ENCODE assay signal across 23 mouse cellular contexts in genomic region chr8:8770397-8770796, GRCm38 (mm10).
DNase-seq lines count a peak whose midpoint lies in the region; ATAC-seq and TF ChIP-seq lines count a peak whose summit lies in the region.
"Had no signal": no experiment of that assay in that cellular context is flagged by ENCODE, and none has a peak within 500 bp of the region (broad histone marks: within the 10 kb centered on the region; RNA-seq: fewer than 3 reads in every experiment).

No protein-coding gene starts in this region.

- H3K27ac ChIP-seq in kidney, embryonic 15.5 days = no peak overlapping the region
- H3K27ac ChIP-seq: embryonic facial prominence, embryonic 10.5 days; forebrain, embryonic 15.5 days; heart, embryonic 10.5 days; hindbrain, postnatal 0 days; neural tube, embryonic 13.5 days; stomach, postnatal 0 days had no signal

- no peak for TF ChIP-seq POLR2A in lung, adult 2 months (IDR thresholded peaks at IDR 0.05; ENCODE audit: borderline replicate concordance, extremely low read depth, low read depth, low read length)

- no peaks in the 10 kb centered on the region for H3K9me3 ChIP-seq in kidney, embryonic 15.5 days (replicated peaks)
- H3K9me3 ChIP-seq: embryonic facial prominence, embryonic 10.5 days; forebrain, embryonic 15.5 days; heart, embryonic 10.5 days; neural tube, embryonic 13.5 days had no signal

- TF ChIP-seq CTCF in lung, adult 2 months (IDR thresholded peaks at IDR 0.05; ENCODE audit: insufficient read depth, low read length) = no peak

- H3K4me1 ChIP-seq in kidney, embryonic 15.5 days = peaks cover 6% of the 10 kb centered on the region; the same call in 1 of the 2 replicates
- no peaks in the 10 kb centered on the region; the same call in 1 of the 2 replicates for H3K4me1 ChIP-seq in lung, adult 2 months (ENCODE audit: control insufficient read depth, insufficient read depth, low read length)
- H3K4me1 ChIP-seq: forebrain, embryonic 15.5 days; neural tube, embryonic 13.5 days had no signal

- no peak overlapping the region for H3K9ac ChIP-seq in kidney, embryonic 15.5 days
- H3K9ac ChIP-seq: forebrain, embryonic 15.5 days; neural tube, embryonic 13.5 days had no signal

- no peaks in the 10 kb centered on the region for H3K36me3 ChIP-seq in kidney, embryonic 15.5 days
- H3K36me3 ChIP-seq: embryonic facial prominence, embryonic 10.5 days; forebrain, embryonic 15.5 days; heart, embryonic 10.5 days; neural tube, embryonic 13.5 days had no signal

- no peak overlapping the region for H3K4me3 ChIP-seq in kidney, embryonic 15.5 days (replicated peaks)
- no peak overlapping the region for H3K4me3 ChIP-seq in lung, adult 2 months (replicated peaks; ENCODE audit: extremely low read depth, low read depth, low read length)
- H3K4me3 ChIP-seq: embryonic facial prominence, embryonic 10.5 days; forebrain, embryonic 15.5 days; heart, embryonic 10.5 days; myocyte; neural tube, embryonic 13.5 days had no signal

- 64% methylated on average over 8 of the region's 8 CpGs for WGBS in kidney, embryonic 15.5 days
- WGBS in lung, adult 2 months = 78% methylated on average over 8 of the region's 8 CpGs

- no peak overlapping the region for H3K4me2 ChIP-seq in kidney, embryonic 15.5 days
- H3K4me2 ChIP-seq: forebrain, embryonic 15.5 days; neural tube, embryonic 13.5 days had no signal

- no peak for ATAC-seq in kidney, embryonic 15.5 days (replicated peaks; ENCODE audit: low FRiP score)
- ATAC-seq: forebrain, embryonic 15.5 days; hindbrain, postnatal 0 days; intestine, embryonic 16.5 days had no signal

- peaks cover 7% of the 10 kb centered on the region; the same call in 1 of the 2 replicates for H3K27me3 ChIP-seq in kidney, embryonic 15.5 days
- H3K27me3 ChIP-seq: forebrain, embryonic 15.5 days; neural tube, embryonic 13.5 days had no signal

- peak; percentile 8 for DNase-seq in adrenal gland, postnatal 14 days
- DNase-seq in adrenal gland, postnatal 4 days (ENCODE audit: low spot score in 2 of 2) = no peak
- peak; percentile 27 to 42 for DNase-seq in kidney, postnatal 4 days
- DNase-seq in lung, postnatal 36 days = peak; percentile 17
- no peak for DNase-seq in lung, adult 2 months
- peak; percentile 24 for DNase-seq in ES-CJ7 (ENCODE audit: low read depth, low spot score)
- no peak for DNase-seq in frontal cortex, postnatal 14 days (ENCODE audit: low spot score in 2 of 2)
- DNase-seq: adrenal gland, postnatal 10 days; cerebellum, adult 8-10 months; gastrocnemius, postnatal 36 days; kidney, adult 9 months; kidney, postnatal 25 days; layer of hippocampus, adult 9-11 months; midbrain, embryonic 14.5 days had no signal

Comparison
In these comparisons a context has a peak if more than half of its experiments do, and no peak if none do; other contexts are left out.
1. DNase-seq: peak in adrenal gland, postnatal 14 days (single experiment), kidney, postnatal 4 days (2 of 2), lung, postnatal 36 days (single experiment) and ES-CJ7 (single experiment); none in adrenal gland, postnatal 4 days (0 of 2), lung, adult 2 months (single experiment) and frontal cortex, postnatal 14 days (0 of 2).